Mouse (Mus musculus): ENCODE measurements at regions not wholly inside any gene's neighbourhood (a gene's known extent, or its start where the extent isn't known, plus 50 kb on each side); places are given as distances from the start of the nearest gene placed in this dataset.
"Not testable (repeated sequence)": the region's sequence is repeated elsewhere in the genome, so short reads cannot be mapped to it uniquely, and the experiment has no call there.

DNA sequence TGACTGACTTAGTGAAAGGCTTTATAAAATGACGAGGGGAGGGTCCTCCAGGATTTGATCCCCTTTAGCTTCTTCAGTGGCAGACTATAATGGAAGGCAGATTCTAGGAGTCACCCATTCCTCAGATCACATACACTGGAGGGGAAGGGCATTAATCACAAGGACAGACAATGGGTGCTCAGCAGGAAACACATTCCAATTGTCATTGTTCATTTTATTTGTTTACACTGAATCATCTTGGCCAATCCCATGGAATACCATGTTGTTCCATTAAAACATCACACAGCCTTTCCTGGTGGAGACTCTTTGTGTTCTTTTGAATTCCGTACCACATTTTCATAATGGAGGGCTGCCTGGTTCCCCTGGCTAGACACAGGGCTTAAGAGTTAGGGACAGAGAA, 368.5 kb downstream of the Sec16b start:
- Histone ChIP-seq H3K27me3 (no peaks in the 10 kb centered on the region), H3K36me3 (replicated peaks) (no peaks in the 10 kb centered on the region)
- 51% methylated on average over 2 of the region's 2 CpGs for WGBS

GRCm38 (mm10) chr1:157877117-157877516, 370.6 kb downstream of the Sec16b start:
- H3K36me3 ChIP-seq (replicated peaks); H3K4me3 ChIP-seq (replicated peaks); H3K4me1 ChIP-seq; H3K9me3 ChIP-seq; H3K9ac ChIP-seq; H3K4me2 ChIP-seq; H3K27ac ChIP-seq; H3K27me3 ChIP-seq: not testable (repeated sequence)
- WGBS: 93% methylated on average over 2 of the region's 4 CpGs
- peak; percentile 68; the same call in 1 of the 2 replicates for ATAC-seq (ENCODE audit: low FRiP score)

More for the DNA sequence above, 368.5 kb downstream of the Sec16b start:
- H3K4me1 ChIP-seq: peaks cover 3% of the 10 kb centered on the region; the same call in 1 of the 2 replicates
- H3K9ac ChIP-seq: no peak overlapping the region
- H3K4me3 ChIP-seq (replicated peaks): no peak overlapping the region
- no peak for ATAC-seq (ENCODE audit: low FRiP score)
- no peaks in the 10 kb centered on the region for H3K9me3 ChIP-seq
- H3K27ac ChIP-seq: no peak overlapping the region
- no peak overlapping the region for H3K4me2 ChIP-seq

- H3K4me2 ChIP-seq: no peak overlapping the region
- 34% methylated on average over 1 of the region's 1 CpGs for WGBS
- H3K36me3 ChIP-seq (replicated peaks): no peaks in the 10 kb centered on the region
- H3K9me3 ChIP-seq: no peaks in the 10 kb centered on the region
- ATAC-seq (ENCODE audit: low FRiP score): peak; percentile 61; the same call in 1 of the 2 replicates
- no peaks in the 10 kb centered on the region for H3K27me3 ChIP-seq
- H3K4me1 ChIP-seq: peaks cover 16% of the 10 kb centered on the region; the same call in 1 of the 2 replicates
- no peak overlapping the region for H3K27ac ChIP-seq
- H3K4me3 ChIP-seq (replicated peaks): no peak overlapping the region
- H3K9ac ChIP-seq: no peak overlapping the region
Observed at GRCm38 (mm10) chr1:157887146-157887545, 380.6 kb downstream of the Sec16b start.

GRCm38 (mm10) chr1:157888573-157888972, 382.0 kb downstream of the Sec16b start:
- Histone ChIP-seq H3K27ac (no peak overlapping the region), H3K4me1 (peaks cover 16% of the 10 kb centered on the region; the same call in 1 of the 2 replicates), H3K9ac (no peak overlapping the region), H3K9me3 (no peaks in the 10 kb centered on the region), H3K4me2 (no peak overlapping the region), H3K27me3 (no peaks in the 10 kb centered on the region), H3K4me3 (replicated peaks) (no peak overlapping the region), H3K36me3 (replicated peaks) (no peaks in the 10 kb centered on the region)
- no peak for ATAC-seq (ENCODE audit: low FRiP score)
- 88% methylated on average over 7 of the region's 7 CpGs for WGBS

DNA sequence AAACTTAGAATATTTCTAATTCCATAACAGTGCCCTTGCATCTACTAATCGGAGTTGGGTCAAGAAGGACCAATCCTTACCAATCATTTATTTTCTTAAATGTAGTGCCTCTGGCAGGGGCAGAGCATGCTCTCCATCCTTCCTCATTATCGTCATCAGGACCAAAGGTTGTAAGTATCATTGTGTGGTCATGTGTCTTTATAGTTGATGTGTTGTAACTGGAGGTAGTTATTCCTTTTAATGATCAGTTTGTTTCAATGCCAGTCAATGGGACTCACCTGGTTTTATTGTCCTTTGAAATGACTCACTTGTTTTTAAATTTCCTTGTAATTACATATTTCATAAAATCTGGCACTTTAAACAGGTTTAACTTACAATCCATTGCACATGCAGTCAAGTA, 399.6 kb downstream of the Sec16b start:
- Histone ChIP-seq H3K27me3 (no peaks in the 10 kb centered on the region), H3K9ac (no peak overlapping the region), H3K4me1 (no peaks in the 10 kb centered on the region), H3K36me3 (replicated peaks) (no peaks in the 10 kb centered on the region), H3K9me3 (no peaks in the 10 kb centered on the region), H3K4me2 (no peak overlapping the region), H3K27ac (no peak overlapping the region), H3K4me3 (replicated peaks) (no peak overlapping the region)
- WGBS: 95% methylated on average over 2 of the region's 2 CpGs
- ATAC-seq (ENCODE audit: low FRiP score): no peak

- 38% methylated on average over 1 of the region's 1 CpGs for WGBS
- Histone ChIP-seq H3K36me3 (replicated peaks) (no peaks in the 10 kb centered on the region), H3K27ac (peak overlapping the region; percentile 65; the same call in 1 of the 2 replicates)
Observed at GRCm38 (mm10) chr1:157937800-157938348, 418.3 kb downstream of the Brinp2 start.

GRCm38 (mm10) chr1:157939516-157939915, 416.6 kb downstream of the Brinp2 start:
- no peak overlapping the region for H3K9ac ChIP-seq
- no peaks in the 10 kb centered on the region for H3K27me3 ChIP-seq
- no peak overlapping the region for H3K4me3 ChIP-seq (replicated peaks)
- H3K4me2 ChIP-seq: no peak overlapping the region
- 93% methylated on average over 1 of the region's 1 CpGs for whole genome bisulfite sequencing
- ATAC-seq (ENCODE audit: low FRiP score): no peak
- H3K4me1 ChIP-seq: peaks cover 23% of the 10 kb centered on the region
- no peak overlapping the region for H3K27ac ChIP-seq
- H3K9me3 ChIP-seq: no peaks in the 10 kb centered on the region
- H3K36me3 ChIP-seq (replicated peaks): no peaks in the 10 kb centered on the region

More at GRCm38 (mm10) chr1:157937800-157938348, 418.3 kb downstream of the Brinp2 start:
- ATAC-seq (ENCODE audit: low FRiP score): peak; percentile 84
- peaks cover 21% of the 10 kb centered on the region for H3K4me1 ChIP-seq
- H3K4me3 ChIP-seq (replicated peaks): no peak overlapping the region
- H3K9me3 ChIP-seq: no peaks in the 10 kb centered on the region
- H3K27me3 ChIP-seq: no peaks in the 10 kb centered on the region
- no peak overlapping the region for H3K4me2 ChIP-seq
- H3K9ac ChIP-seq: no peak overlapping the region

- Histone ChIP-seq H3K4me2 (no peak overlapping the region), H3K9ac (no peak overlapping the region), H3K27ac (peak overlapping the region; percentile 65), H3K9me3 (no peaks in the 10 kb centered on the region), H3K4me1 (peaks cover 23% of the 10 kb centered on the region), H3K36me3 (replicated peaks) (no peaks in the 10 kb centered on the region), H3K4me3 (replicated peaks) (no peak overlapping the region), H3K27me3 (no peaks in the 10 kb centered on the region)
- peak; percentile 60 for ATAC-seq (ENCODE audit: low FRiP score)
- WGBS: 34% methylated on average over 3 of the region's 3 CpGs
Observed at GRCm38 (mm10) chr1:157940331-157940758, 415.8 kb downstream of the Brinp2 start.

DNA sequence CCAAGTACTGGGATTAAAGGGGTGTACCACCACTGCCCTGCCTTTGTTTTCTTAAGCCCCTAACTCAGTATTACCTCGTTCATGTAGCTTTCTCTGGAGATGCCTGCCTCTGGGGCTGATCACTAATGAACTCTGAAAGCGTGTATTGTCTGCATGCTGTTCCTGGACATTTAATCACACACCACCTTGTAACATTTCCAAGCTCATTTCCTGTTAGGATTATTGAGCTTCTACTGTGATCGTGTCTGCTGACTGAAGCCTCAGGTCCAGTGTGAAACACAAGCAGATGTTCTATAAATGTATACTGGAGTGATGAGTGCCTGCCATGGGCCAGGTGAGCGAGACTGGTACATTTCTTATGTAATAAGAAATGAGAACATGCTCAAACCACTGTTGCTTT, 398.6 kb downstream of the Brinp2 start:
- Histone ChIP-seq H3K27me3 (no peaks in the 10 kb centered on the region), H3K36me3 (replicated peaks) (no peaks in the 10 kb centered on the region), H3K4me3 (replicated peaks) (no peak overlapping the region), H3K4me1 (no peaks in the 10 kb centered on the region), H3K9ac (no peak overlapping the region), H3K9me3 (no peaks in the 10 kb centered on the region), H3K27ac (no peak overlapping the region), H3K4me2 (no peak overlapping the region)
- 60% methylated on average over 4 of the region's 4 CpGs for WGBS
- ATAC-seq (ENCODE audit: low FRiP score): no peak

DNA sequence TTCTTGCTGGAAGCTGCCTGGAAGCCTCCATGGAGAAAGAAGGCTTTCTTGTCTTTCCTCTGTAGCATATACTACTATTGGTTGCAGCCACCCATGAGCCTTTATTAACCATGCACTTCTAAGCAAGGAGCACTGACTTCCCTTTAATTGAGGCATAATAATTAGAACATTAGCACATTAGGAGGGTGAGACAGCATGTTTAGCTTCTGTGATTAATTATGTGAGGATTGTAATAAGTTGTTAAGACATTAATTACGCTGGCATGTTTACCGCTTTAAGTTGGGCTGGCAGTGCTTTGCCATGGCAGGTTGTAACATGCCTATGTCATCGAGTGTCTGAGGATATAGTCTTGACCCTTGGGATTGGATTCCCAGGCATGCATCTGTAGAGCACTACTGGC, 391.7 kb downstream of the Brinp2 start:
- Histone ChIP-seq H3K9ac (no peak overlapping the region), H3K4me3 (replicated peaks) (no peak overlapping the region), H3K9me3 (no peaks in the 10 kb centered on the region), H3K4me1 (peaks cover 10% of the 10 kb centered on the region), H3K27ac (no peak overlapping the region), H3K36me3 (replicated peaks) (no peaks in the 10 kb centered on the region), H3K27me3 (no peaks in the 10 kb centered on the region), H3K4me2 (no peak overlapping the region)
- WGBS: 77% methylated on average over 3 of the region's 3 CpGs
- no peak for ATAC-seq (ENCODE audit: low FRiP score)

DNA sequence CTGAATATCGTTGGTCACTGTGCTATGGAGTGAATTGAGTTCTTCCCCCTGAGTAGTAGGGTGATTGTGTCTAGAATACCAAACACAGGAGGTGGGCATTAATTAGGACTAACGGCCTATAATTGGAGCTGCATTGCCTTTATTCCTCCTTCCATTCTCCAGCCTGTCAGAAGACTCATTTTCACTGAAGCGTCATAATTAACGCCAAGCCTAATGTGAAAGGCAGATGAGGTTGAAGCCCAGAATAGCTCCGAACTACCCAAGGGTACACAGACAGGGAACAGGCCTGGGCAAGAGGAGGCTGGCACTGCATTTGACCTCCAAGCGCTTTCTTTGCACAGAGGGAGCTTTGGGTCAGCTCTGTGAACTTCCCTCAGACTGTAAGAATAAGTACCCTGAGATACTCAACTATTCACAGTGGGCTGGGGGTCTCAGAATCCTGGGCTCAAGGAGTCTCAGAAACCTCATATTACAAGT, 386.5 kb downstream of the Brinp2 start:
- Histone ChIP-seq H3K36me3 (replicated peaks) (no peaks in the 10 kb centered on the region), H3K9me3 (no peaks in the 10 kb centered on the region), H3K9ac (no peak overlapping the region), H3K4me1 (peaks cover 20% of the 10 kb centered on the region), H3K4me3 (replicated peaks) (no peak overlapping the region), H3K27ac (peak overlapping the region; percentile 85), H3K27me3 (no peaks in the 10 kb centered on the region), H3K4me2 (peak overlapping the region; percentile 22; the same call in 1 of the 2 replicates)
- ATAC-seq (ENCODE audit: low FRiP score): peak; percentile 93
- WGBS: 15% methylated on average over 6 of the region's 6 CpGs

- H3K4me2 ChIP-seq: no peak overlapping the region
- H3K9me3 ChIP-seq: no peaks in the 10 kb centered on the region
- H3K4me3 ChIP-seq (replicated peaks): no peak overlapping the region
- no peak overlapping the region for H3K9ac ChIP-seq
- WGBS: 73% methylated on average over 10 of the region's 10 CpGs
- H3K27me3 ChIP-seq: no peaks in the 10 kb centered on the region
- peaks cover 17% of the 10 kb centered on the region for H3K4me1 ChIP-seq
- ATAC-seq (ENCODE audit: low FRiP score): no peak
- no peak overlapping the region; the same call in 1 of the 2 replicates for H3K27ac ChIP-seq
- no peaks in the 10 kb centered on the region for H3K36me3 ChIP-seq (replicated peaks)
Observed at GRCm38 (mm10) chr1:157973373-157974232, 382.5 kb downstream of the Brinp2 start.

All from forebrain, embryonic 12.5 days (tissue).